Mouse (Mus musculus): ENCODE measurements around the gene Osm. TPM values are rescaled to one million over a fixed set of nuclear protein-coding genes. Genes with fewer than 3 reads are reported as not detected.

Osm gene
- total and polyA plus RNA-seq, 3 experiments, result 0.13 to 0.14 (median 0.14) TPM

DNA sequence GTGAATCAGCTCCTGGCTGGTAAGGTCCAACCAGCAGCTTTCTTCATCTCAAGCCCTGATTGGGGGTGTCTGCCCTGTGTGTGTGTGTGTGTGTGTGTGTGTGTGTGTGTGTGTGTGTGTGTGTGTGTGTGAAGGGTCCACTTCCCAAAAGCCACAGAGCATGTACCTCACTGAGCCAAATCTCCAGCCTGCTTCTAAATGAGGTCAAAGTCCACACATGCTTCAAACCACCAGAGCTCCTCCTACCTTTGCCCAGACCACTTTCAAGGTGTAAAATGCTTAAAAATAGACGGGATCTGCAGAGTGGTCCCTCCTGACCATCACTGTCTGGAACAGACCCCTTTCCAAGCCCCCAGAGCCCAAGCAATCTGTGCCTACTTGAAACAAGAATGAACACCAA, 27.1 kb downstream of the Osm start:
- 88% methylated on average over 1 of the region's 1 CpGs for WGBS
- DNase-seq, result no peak
- Histone ChIP-seq H3K4me3 (no peak overlapping the region), H3K27me3 (ENCODE audit: control insufficient read depth, insufficient read depth, low read length) (no peaks in the 10 kb centered on the region), H3K9ac (ENCODE audit: low read depth, low read length) (no peak overlapping the region), H3K4me1 (ENCODE audit: control insufficient read depth, insufficient read depth, low read length) (peaks cover 7% of the 10 kb centered on the region), H3K27ac (no peak overlapping the region), H3K79me2 (replicated peaks; ENCODE audit: control insufficient read depth, insufficient read depth, low read length) (no peaks in the 10 kb centered on the region), H3K36me3 (ENCODE audit: control insufficient read depth, insufficient read depth, low read length) (no peaks in the 10 kb centered on the region)
- intact Hi-C loops (cut with DNase I), result no loop called here
- TF ChIP-seq EP300 (IDR thresholded peaks at IDR 0.05; ENCODE audit: insufficient read depth, low read depth, low read length) (no peak), POLR2A (IDR thresholded peaks at IDR 0.05; ENCODE audit: insufficient read depth, low read depth, low read length) (no peak), CTCF (IDR thresholded peaks at IDR 0.05) (no peak)

DNA sequence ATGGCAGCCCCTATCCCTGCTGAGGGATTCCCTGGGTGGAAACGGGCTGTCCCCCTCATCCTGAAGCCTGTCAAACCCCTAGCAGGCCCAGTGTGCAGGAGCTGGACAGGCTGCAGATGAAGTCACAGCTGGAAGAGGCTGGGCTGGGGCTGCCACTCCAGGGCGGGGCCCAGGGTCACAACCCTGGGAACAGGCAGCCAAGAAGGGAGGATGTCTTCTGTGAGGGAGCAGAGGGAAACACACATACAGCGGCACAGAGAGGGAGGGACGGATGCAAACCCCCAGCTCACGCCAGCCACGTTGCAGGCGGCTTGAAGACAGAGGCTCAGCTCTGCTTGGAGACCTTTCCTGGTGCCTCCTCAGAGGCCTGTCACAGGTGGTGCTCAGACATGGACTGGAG, 27.8 kb downstream of the Osm start:
- Histone ChIP-seq H3K27ac (no peak overlapping the region), H3K36me3 (ENCODE audit: control insufficient read depth, insufficient read depth, low read length) (no peaks in the 10 kb centered on the region), H3K27me3 (ENCODE audit: control insufficient read depth, insufficient read depth, low read length) (no peaks in the 10 kb centered on the region), H3K4me3 (no peak overlapping the region), H3K79me2 (replicated peaks; ENCODE audit: control insufficient read depth, insufficient read depth, low read length) (no peaks in the 10 kb centered on the region), H3K4me1 (ENCODE audit: control insufficient read depth, insufficient read depth, low read length) (peaks cover 7% of the 10 kb centered on the region), H3K9ac (ENCODE audit: low read depth, low read length) (no peak overlapping the region)
- TF ChIP-seq POLR2A (IDR thresholded peaks at IDR 0.05; ENCODE audit: insufficient read depth, low read depth, low read length) (no peak), CTCF (IDR thresholded peaks at IDR 0.05) (no peak), EP300 (IDR thresholded peaks at IDR 0.05; ENCODE audit: insufficient read depth, low read depth, low read length) (no peak)
- intact Hi-C loops (cut with DNase I), result no loop called here
- 53% methylated on average over 7 of the region's 7 CpGs for WGBS
- peak; percentile 72 to 80 for DNase-seq

GRCm38 (mm10) chr11:4266271-4267201, 30.3 kb downstream of the Osm start:
- H3K36me3 ChIP-seq (ENCODE audit: control insufficient read depth, insufficient read depth, low read length), result no peaks in the 10 kb centered on the region
- peak overlapping the region; percentile 81 for H3K9ac ChIP-seq (ENCODE audit: low read depth, low read length)
- H3K4me1 ChIP-seq (ENCODE audit: control insufficient read depth, insufficient read depth, low read length), result peaks cover 4% of the 10 kb centered on the region
- peak; percentile 78 to 79 for DNase-seq
- TF ChIP-seq CTCF (IDR thresholded peaks at IDR 0.05), result peak; percentile 49
- TF ChIP-seq POLR2A (IDR thresholded peaks at IDR 0.05; ENCODE audit: insufficient read depth, low read depth, low read length), result no peak
- under 1% methylated on average over 61 of the region's 61 CpGs for WGBS
- no peaks in the 10 kb centered on the region for H3K27me3 ChIP-seq (ENCODE audit: control insufficient read depth, insufficient read depth, low read length)
- no peaks in the 10 kb centered on the region for H3K79me2 ChIP-seq (replicated peaks; ENCODE audit: control insufficient read depth, insufficient read depth, low read length)
- intact Hi-C loops (cut with DNase I), result loop anchor here (5.0 kb wide), 1 partner anchor 36 kb away; no protein-coding TSS in a partner anchor
- peak overlapping the region; percentile 57 for H3K4me3 ChIP-seq
- peak overlapping the region; percentile 40; the same call in 1 of the 2 replicates for H3K27ac ChIP-seq

DNA sequence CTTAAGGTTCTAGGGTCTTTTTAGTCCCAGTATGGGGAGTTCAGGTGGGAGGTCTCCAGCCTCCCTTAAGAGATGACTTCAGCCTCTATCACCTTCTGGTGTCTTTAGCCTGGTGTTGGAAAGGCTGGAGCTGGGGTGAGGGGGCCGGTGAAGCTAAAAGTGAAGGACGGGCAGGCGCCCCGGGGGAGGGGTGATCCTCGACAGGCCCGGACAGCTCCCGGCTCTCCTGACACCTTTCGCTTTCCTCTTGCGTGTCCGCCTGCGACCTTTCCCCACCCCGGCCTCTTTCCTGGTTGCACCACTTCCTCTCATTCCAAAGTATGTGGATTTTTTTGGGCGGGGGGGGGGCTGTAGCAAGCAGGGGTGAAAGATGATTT, 31.0 kb downstream of the Osm start:
- DNase-seq, result no peak
- intact Hi-C loops (cut with DNase I), result loop anchor here (5.0 kb wide), 1 partner anchor 35 kb away; no protein-coding TSS in a partner anchor
- Histone ChIP-seq H3K27me3 (ENCODE audit: control insufficient read depth, insufficient read depth, low read length) (no peaks in the 10 kb centered on the region), H3K9ac (ENCODE audit: low read depth, low read length) (no peak overlapping the region), H3K4me3 (peak overlapping the region; percentile 57), H3K36me3 (ENCODE audit: control insufficient read depth, insufficient read depth, low read length) (no peaks in the 10 kb centered on the region), H3K4me1 (ENCODE audit: control insufficient read depth, insufficient read depth, low read length) (peaks cover 2% of the 10 kb centered on the region), H3K79me2 (replicated peaks; ENCODE audit: control insufficient read depth, insufficient read depth, low read length) (no peaks in the 10 kb centered on the region), H3K27ac (no peak overlapping the region)
- TF ChIP-seq EP300 (IDR thresholded peaks at IDR 0.05; ENCODE audit: insufficient read depth, low read depth, low read length) (no peak), CTCF (IDR thresholded peaks at IDR 0.05) (no peak), POLR2A (IDR thresholded peaks at IDR 0.05; ENCODE audit: insufficient read depth, low read depth, low read length) (no peak)
- 20% methylated on average over 13 of the region's 13 CpGs for WGBS

- Histone ChIP-seq H3K79me2 (replicated peaks; ENCODE audit: control insufficient read depth, insufficient read depth, low read length) (no peaks in the 10 kb centered on the region), H3K9ac (ENCODE audit: low read depth, low read length) (no peak overlapping the region), H3K4me3 (no peak overlapping the region), H3K27me3 (ENCODE audit: control insufficient read depth, insufficient read depth, low read length) (no peaks in the 10 kb centered on the region), H3K36me3 (ENCODE audit: control insufficient read depth, insufficient read depth, low read length) (no peaks in the 10 kb centered on the region), H3K27ac (no peak overlapping the region), H3K4me1 (ENCODE audit: control insufficient read depth, insufficient read depth, low read length) (peaks cover 1% of the 10 kb centered on the region; the same call in 1 of the 2 replicates)
- WGBS, result 89% methylated on average over 6 of the region's 6 CpGs
- TF ChIP-seq CTCF (IDR thresholded peaks at IDR 0.05) (no peak), EP300 (IDR thresholded peaks at IDR 0.05; ENCODE audit: insufficient read depth, low read depth, low read length) (no peak)
- DNase-seq, result no peak
- intact Hi-C loops (cut with DNase I), result loop anchor here (5.0 kb wide), 1 partner anchor 34 kb away; no protein-coding TSS in a partner anchor
These were observed 32.3 kb downstream of the Osm start for GRCm38 (mm10) chr11:4268500-4268899.
